Mouse (Mus musculus) liver, postnatal 0 days (tissue): ENCODE results near the gene Srxn1.

Experiments
- CTCF ChIP-seq: sonication (generic); IDR thresholded peaks from 2 replicates; pipeline ENCODE4 v1.5.1; 2016; ENCODE audit warnings: antibody characterized with exemption, low read depth
- EP300 ChIP-seq: IDR thresholded peaks from 2 replicates; pipeline ENCODE4 v1.6.1; 2016; ENCODE audit warnings: antibody characterized with exemption, low read depth, mild to moderate bottlenecking

DNA sequence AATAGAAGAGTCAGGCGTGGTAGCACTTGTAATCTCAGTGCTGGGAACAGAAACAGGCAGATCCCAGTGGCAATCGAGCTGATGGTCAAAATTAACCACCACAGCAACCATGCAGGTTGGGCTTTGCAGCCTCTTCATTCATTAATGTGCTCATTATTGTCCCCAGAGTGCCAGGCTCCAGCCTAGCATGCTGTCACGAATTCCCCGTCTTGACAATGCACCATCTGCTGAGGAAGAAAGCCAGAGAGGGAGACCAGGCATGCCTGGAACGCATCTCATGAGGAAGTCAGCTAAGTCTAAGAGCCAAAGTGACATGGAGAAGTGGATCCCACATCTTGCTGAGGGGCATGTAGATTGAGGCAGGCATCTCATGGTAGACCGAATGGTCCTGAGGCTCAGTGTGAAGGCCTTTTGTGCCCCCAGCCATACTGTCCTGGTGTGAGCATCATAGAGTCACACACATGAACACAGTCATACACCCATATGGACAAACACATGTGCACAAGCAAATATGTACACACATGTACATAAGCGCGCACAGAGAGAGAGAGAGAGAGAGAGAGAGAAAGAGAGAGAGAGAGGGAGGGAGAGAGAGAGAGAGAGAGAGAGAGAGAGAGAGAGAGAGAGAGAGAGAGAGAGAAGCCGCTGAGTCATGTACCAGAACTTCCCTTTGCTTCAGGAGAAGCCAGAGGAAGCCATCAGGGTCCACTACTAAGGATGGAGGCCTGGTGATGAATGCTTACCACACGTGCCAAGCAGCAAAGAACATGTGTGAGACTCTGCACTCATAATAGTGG, 34.1 kb downstream of the Srxn1 start:
- TF ChIP-seq CTCF: no peak
- TF ChIP-seq EP300: no peak
